Mouse (Mus musculus) splenic B cell, adult 2 months (primary cell): ENCODE results near the gene Olfr818.
"Not testable (repeated sequence)": the region's sequence is repeated elsewhere in the genome, so short reads cannot be mapped to it uniquely, and the experiment has no call there.

ENCODE experiments used
- DNase-seq: peaks from one replicate; pipeline ENCODE4 v3.0.0-alpha.2; 2011; ENCODE audit warnings: low read depth, low spot score
- H3K27me3 ChIP-seq: 2 replicates; pipeline ENCODE4 v1.6.1; 2012; ENCODE audit warnings: mild to moderate bottlenecking, low read length, moderate library complexity, mixed read lengths; ENCODE audit not compliant: control insufficient read depth, poor library complexity, insufficient read depth, severe bottlenecking
- H3K36me3 ChIP-seq: 2 replicates; pipeline ENCODE4 v1.6.1; 2012; ENCODE audit warnings: mild to moderate bottlenecking, low read length, moderate library complexity, mixed read lengths; ENCODE audit not compliant: control insufficient read depth, poor library complexity, insufficient read depth, severe bottlenecking

Olfr818 gene

GRCm38 (mm10) chr10:129949000-129949399, at the start of gene Olfr818:
Gene Olfr818, minus strand, starts transcription at chr10:129949100.
- H3K27me3 ChIP-seq: no peaks in the 10 kb centered on the region
- DNase-seq: no peak
- H3K36me3 ChIP-seq: no peaks in the 10 kb centered on the region

- DNase-seq, H3K27me3 ChIP-seq, H3K36me3 ChIP-seq: not testable (repeated sequence)
Measured at GRCm38 (mm10) chr10:129984962-129985361, 36.1 kb upstream of the Olfr818 start, which contains the start of gene Gm10310. Gene Gm10310, minus strand, starts transcription at chr10:129985062.

GRCm38 (mm10) chr10:129981867-129982266, 33.0 kb upstream of the Olfr818 start:
- H3K27me3 ChIP-seq, H3K36me3 ChIP-seq, DNase-seq: not testable (repeated sequence)

- not testable (repeated sequence) for DNase-seq, H3K27me3 ChIP-seq, H3K36me3 ChIP-seq
Measured at GRCm38 (mm10) chr10:129976040-129976439, 27.1 kb upstream of the Olfr818 start, which contains the start of gene Olfr247. Gene Olfr247, minus strand, starts transcription at chr10:129976140.

DNA sequence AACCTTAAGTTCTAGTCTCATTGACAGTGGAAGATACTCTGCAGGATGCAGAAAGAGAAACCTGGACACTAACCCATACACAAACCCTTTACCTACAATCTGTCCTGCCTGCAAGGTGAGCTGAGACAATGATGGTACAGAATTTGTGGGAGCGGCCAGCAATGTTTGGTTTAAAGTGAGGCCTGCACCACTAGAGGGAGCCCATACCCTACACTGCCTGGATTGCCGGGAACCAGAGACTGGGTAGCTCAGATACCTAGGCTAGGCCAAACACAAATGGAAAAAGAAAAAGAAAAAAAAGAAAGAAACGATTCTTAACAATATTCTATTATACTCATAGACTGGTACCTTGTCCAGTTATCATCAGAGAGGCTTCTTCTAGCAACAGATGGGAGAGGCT, 24.1 kb upstream of the Olfr818 start:
- not testable (repeated sequence) for H3K27me3 ChIP-seq, DNase-seq, H3K36me3 ChIP-seq

DNA sequence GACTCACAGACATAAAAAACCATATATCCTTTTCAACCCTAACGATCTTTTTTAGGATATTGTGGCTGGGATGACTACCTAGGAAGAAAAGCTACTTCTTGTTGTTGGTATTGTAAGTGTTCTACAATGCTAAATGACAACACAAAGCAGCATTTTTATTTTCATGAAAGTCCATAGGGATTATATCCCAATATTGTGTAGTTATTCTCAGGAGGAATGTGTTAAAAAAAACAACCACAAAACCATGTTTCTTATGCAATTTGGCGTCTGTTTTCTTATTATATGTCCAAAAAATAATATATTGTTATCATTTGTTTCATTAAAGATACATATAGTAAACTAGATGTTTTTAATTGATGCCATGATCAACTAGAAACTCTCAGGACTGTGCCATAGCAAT, 18.3 kb upstream of the Olfr818 start, which contains the start of gene Olfr819:
Gene Olfr819, minus strand, starts transcription at position 101 of the 400 bp plus-strand sequence.
- H3K36me3 ChIP-seq, H3K27me3 ChIP-seq, DNase-seq: not testable (repeated sequence)

GRCm38 (mm10) chr10:129966232-129966631, 17.3 kb upstream of the Olfr818 start:
- not testable (repeated sequence) for DNase-seq, H3K36me3 ChIP-seq, H3K27me3 ChIP-seq

DNA sequence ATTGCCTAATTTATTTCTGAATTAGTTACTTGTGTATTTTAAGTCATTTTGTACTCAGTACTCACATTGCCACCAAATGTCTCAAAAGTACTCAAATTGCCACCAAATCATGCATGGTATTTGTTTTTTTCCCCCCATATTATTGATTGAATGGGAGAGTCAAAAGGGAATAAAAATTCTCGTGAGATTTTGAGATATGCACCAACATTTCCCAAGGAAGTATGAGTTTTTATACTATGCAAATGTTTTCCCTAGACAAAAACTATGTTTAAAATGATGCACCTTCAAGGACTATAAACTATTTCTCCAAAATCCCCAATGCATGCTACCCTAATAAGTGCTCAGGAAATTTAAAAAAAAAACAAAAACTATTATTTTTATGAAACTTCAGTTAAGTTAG, 33.4 kb downstream of the Olfr818 start, which contains the start of gene Olfr816:
Gene Olfr816, minus strand, starts transcription at position 101 of the 400 bp plus-strand sequence.
- H3K27me3 ChIP-seq: no peaks in the 10 kb centered on the region
- no peaks in the 10 kb centered on the region for H3K36me3 ChIP-seq
- no peak for DNase-seq

DNA sequence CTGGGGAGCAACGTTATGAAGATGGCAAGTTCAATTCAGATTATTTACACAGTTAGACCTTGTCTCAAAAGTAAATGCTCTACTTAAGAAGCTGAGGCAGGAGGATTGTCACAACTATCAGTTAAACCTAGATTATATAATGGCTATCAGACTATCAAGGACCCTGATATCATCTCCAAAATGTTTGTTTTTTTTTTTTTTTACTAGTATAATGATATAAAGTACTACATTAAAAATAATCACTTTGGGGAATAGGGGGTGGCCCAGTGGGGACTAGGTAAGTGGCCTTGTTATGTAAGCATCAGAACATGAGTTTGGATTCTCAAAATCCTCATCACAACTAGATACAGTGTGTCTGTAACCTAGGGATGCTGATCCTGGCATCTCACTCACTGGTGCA, 43.1 kb downstream of the Olfr818 start, which contains the start of gene Olfr815:
Gene Olfr815, minus strand, starts transcription at position 101 of the 400 bp plus-strand sequence.
- not testable (repeated sequence) for DNase-seq, H3K27me3 ChIP-seq, H3K36me3 ChIP-seq
